Mouse (Mus musculus) megakaryocyte, embryonic 14.5 days (primary cell): ENCODE measurements around the gene Gtf2ird1.

Experiments used
- FLI1 ChIP-seq: IDR thresholded peaks from 2 replicates; pipeline ENCODE4 v1.6.1; 2012; ENCODE audit warnings: low read length, inconsistent platforms, mixed read lengths
- GATA1 ChIP-seq: IDR thresholded peaks from 3 replicates; pipeline ENCODE4 v1.6.1; 2012; ENCODE audit warnings: mixed read lengths, low read length, inconsistent platforms, borderline replicate concordance

DNA sequence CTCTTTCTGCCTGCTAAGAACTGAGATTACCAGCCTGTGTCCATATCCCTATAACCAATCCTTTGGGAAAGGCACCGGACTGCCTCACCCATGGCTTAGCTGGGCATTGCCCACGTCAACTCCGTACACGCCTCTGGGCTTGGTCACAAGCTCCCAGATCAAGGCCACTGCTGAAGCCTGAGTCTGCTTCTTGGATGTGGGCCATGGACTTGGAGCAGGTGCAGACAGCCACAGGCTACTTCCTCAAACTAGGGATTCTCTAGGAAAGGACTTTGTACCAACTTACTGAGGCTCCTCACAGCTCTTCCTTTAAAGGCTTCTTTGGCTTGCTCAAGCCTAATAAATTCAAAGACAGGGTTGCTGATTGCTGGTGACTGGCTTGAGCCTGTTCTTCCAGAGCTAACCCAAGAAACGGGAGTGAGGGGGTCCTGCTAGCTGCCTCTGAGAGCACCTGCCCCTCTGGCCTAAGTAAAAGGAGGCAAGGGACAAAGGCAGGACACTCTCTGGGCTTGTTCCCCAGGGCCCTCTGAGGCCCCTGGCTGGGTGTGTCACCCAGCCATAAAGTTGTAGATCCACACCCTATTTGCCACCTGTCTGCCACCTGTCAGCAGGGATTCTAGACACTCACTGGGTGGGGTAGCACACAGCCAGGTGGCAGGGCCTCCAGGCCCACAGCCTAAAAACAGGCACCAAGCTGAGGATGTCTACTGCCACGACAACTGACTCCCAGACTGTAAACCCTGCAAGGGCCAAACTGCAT is 38.0 kb downstream of the Gtf2ird1 start:
- TF ChIP-seq FLI1: no peak
- TF ChIP-seq GATA1: no peak
